9 mouse cellular contexts compared by ENCODE assay signal in the genomic region with DNA sequence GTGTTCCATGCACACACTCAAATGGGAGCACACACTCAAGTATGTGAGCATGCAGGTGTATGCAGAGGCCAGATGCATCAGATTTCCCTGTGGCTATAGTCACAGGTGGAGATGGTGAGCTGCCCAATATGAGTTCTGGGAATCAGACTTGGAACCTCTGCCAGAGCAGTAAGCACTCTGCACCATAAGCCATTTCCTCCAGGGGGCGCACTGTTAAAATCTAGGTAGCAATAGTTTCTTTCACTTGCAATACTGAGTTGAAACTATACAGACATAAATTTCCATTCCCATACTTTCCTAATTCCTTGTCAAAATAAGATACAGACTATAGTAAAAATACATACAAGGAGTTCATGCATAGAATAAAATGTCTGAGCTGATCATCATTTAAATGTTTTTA.
DNase-seq lines count a peak whose midpoint lies in the region; ATAC-seq and TF ChIP-seq lines count a peak whose summit lies in the region.
"Had no signal": no experiment of that assay in that cellular context is flagged by ENCODE, and none has a peak within 500 bp of the region (broad histone marks: within the 10 kb centered on the region; RNA-seq: fewer than 3 reads in every experiment).

No protein-coding gene starts in this region.

- DNase-seq in cerebellum, postnatal 36 days: peak; percentile 28 to 33
- no peak for DNase-seq in cerebellum, adult 11-12 months
- DNase-seq in midbrain, embryonic 10.5 days (ENCODE audit: low spot score): peak; percentile 41
- DNase-seq in ZHBTc4 (ENCODE audit: low read depth, low spot score): peak; percentile 77
- peak; percentile 3 for DNase-seq in liver, embryonic 13.5 days

- TF ChIP-seq POLR2A in small intestine, adult 2 months (IDR thresholded peaks at IDR 0.05; ENCODE audit: low read depth, low read length): no peak

- no peak for ATAC-seq in midbrain, embryonic 15.5 days (replicated peaks)
- peak; percentile 36; the same call in 1 of the 2 replicates for ATAC-seq in forebrain, embryonic 13.5 days
- no peak for ATAC-seq in liver, embryonic 13.5 days (ENCODE audit: low read depth)

- 52% methylated on average over 1 of the region's 1 CpGs for WGBS in midbrain, embryonic 10.5 days
- 45% methylated on average over 1 of the region's 1 CpGs for WGBS in midbrain, embryonic 15.5 days
- WGBS in forebrain, embryonic 13.5 days: 37% methylated on average over 1 of the region's 1 CpGs
- 13% methylated on average over 1 of the region's 1 CpGs for WGBS in liver, embryonic 13.5 days (ENCODE audit: insufficient replicate concordance)
- WGBS in small intestine, adult 2 months: 31% methylated on average over 1 of the region's 1 CpGs

- H3K9ac ChIP-seq in midbrain, embryonic 15.5 days: no peak overlapping the region
- no peak overlapping the region for H3K9ac ChIP-seq in forebrain, embryonic 13.5 days
- H3K9ac ChIP-seq in liver, embryonic 13.5 days: no peak overlapping the region

- H3K27ac ChIP-seq in midbrain, embryonic 10.5 days (replicated peaks): no peak overlapping the region
- H3K27ac ChIP-seq in midbrain, embryonic 15.5 days: no peak overlapping the region
- no peak overlapping the region for H3K27ac ChIP-seq in forebrain, embryonic 13.5 days
- H3K27ac ChIP-seq in liver, embryonic 13.5 days: no peak overlapping the region
- H3K27ac ChIP-seq in small intestine, adult 2 months (ENCODE audit: insufficient read depth, low read depth, low read length): no peak overlapping the region

- 0 out of 2 replicates have a peak, but pooled peaks cover 5% of the 10 kb centered on the region for H3K9me3 ChIP-seq in midbrain, embryonic 10.5 days (replicated peaks)
- no peaks in the 10 kb centered on the region for H3K9me3 ChIP-seq in midbrain, embryonic 15.5 days
- no peaks in the 10 kb centered on the region for H3K9me3 ChIP-seq in forebrain, embryonic 13.5 days (replicated peaks)
- no peaks in the 10 kb centered on the region for H3K9me3 ChIP-seq in liver, embryonic 13.5 days (replicated peaks)

- no peak overlapping the region for H3K4me3 ChIP-seq in midbrain, embryonic 10.5 days
- H3K4me3 ChIP-seq in midbrain, embryonic 15.5 days: no peak overlapping the region
- H3K4me3 ChIP-seq in forebrain, embryonic 13.5 days: no peak overlapping the region
- H3K4me3 ChIP-seq in liver, embryonic 13.5 days (replicated peaks): no peak overlapping the region
- no peak overlapping the region for H3K4me3 ChIP-seq in small intestine, adult 2 months (ENCODE audit: low read depth, low read length)
- H3K4me3 ChIP-seq: myocyte had no signal

- H3K4me2 ChIP-seq in midbrain, embryonic 15.5 days: no peak overlapping the region
- H3K4me2 ChIP-seq in forebrain, embryonic 13.5 days: no peak overlapping the region
- H3K4me2 ChIP-seq in liver, embryonic 13.5 days: no peak overlapping the region

- TF ChIP-seq CTCF in small intestine, adult 2 months (IDR thresholded peaks at IDR 0.05; ENCODE audit: extremely low read depth, insufficient read length, insufficient replicate concordance, low read depth, low read length): peak; percentile 22; the same call in 1 of the 2 replicates

- peaks cover 5% of the 10 kb centered on the region for H3K4me1 ChIP-seq in midbrain, embryonic 10.5 days
- H3K4me1 ChIP-seq in midbrain, embryonic 15.5 days: no peaks in the 10 kb centered on the region
- 0 out of 2 replicates have a peak, but pooled peaks cover 2% of the 10 kb centered on the region for H3K4me1 ChIP-seq in forebrain, embryonic 13.5 days
- H3K4me1 ChIP-seq in liver, embryonic 13.5 days (replicated peaks): no peaks in the 10 kb centered on the region
- H3K4me1 ChIP-seq in small intestine, adult 2 months (ENCODE audit: control insufficient read depth, insufficient read depth, insufficient read length, low read length): no peaks in the 10 kb centered on the region

- H3K27me3 ChIP-seq in midbrain, embryonic 10.5 days (ENCODE audit: low read depth, poor library complexity, severe bottlenecking): no peaks in the 10 kb centered on the region
- no peaks in the 10 kb centered on the region for H3K27me3 ChIP-seq in midbrain, embryonic 15.5 days (replicated peaks)
- no peaks in the 10 kb centered on the region for H3K27me3 ChIP-seq in forebrain, embryonic 13.5 days
- H3K27me3 ChIP-seq in liver, embryonic 13.5 days: no peaks in the 10 kb centered on the region
- no peaks in the 10 kb centered on the region for H3K27me3 ChIP-seq in small intestine, adult 2 months (ENCODE audit: control insufficient read depth, insufficient read depth, low read length)

- H3K36me3 ChIP-seq in midbrain, embryonic 10.5 days: no peaks in the 10 kb centered on the region
- H3K36me3 ChIP-seq in midbrain, embryonic 15.5 days (replicated peaks): no peaks in the 10 kb centered on the region
- no peaks in the 10 kb centered on the region for H3K36me3 ChIP-seq in forebrain, embryonic 13.5 days (ENCODE audit: poor library complexity, severe bottlenecking)
- no peaks in the 10 kb centered on the region for H3K36me3 ChIP-seq in liver, embryonic 13.5 days
- no peaks in the 10 kb centered on the region for H3K36me3 ChIP-seq in small intestine, adult 2 months (ENCODE audit: control insufficient read depth, insufficient read depth, low read length)
